Mouse (Mus musculus) midbrain, embryonic 11.5 days (tissue): ENCODE data around the gene Eid3. TPM values are rescaled to one million over a fixed set of nuclear protein-coding genes. Genes with fewer than 3 reads are reported as not detected.

ENCODE experiments used
- ATAC-seq: fragments of 200-750 bp; cut with Nextera tagmentation; 2 replicates; pipeline ENCODE4 v1.8.0; 2017; ENCODE audit warnings: moderate TSS enrichment, moderate library complexity; ENCODE audit not compliant: low FRiP score
- DNase-seq: peaks from one replicate; pipeline ENCODE4 v3.0.0; 2015; ENCODE audit warnings: low spot score; ENCODE audit errors: missing footprints
- H3K27ac ChIP-seq: fragments of 300-500 bp; sonication (generic); 2 replicates; pipeline ENCODE4 v1.5.1; 2014; ENCODE audit warnings: low read depth, low read length
- H3K27me3 ChIP-seq: fragments of 300-500 bp; sonication (generic); 2 replicates; pipeline ENCODE4 v1.6.1; 2014; ENCODE audit warnings: mild to moderate bottlenecking, low read length, moderate library complexity, mixed read lengths; ENCODE audit not compliant: control insufficient read depth, insufficient read depth
- H3K36me3 ChIP-seq: fragments of 300-500 bp; sonication (generic); 2 replicates; pipeline ENCODE4 v1.6.1; 2014; ENCODE audit warnings: mild to moderate bottlenecking, low read length, moderate library complexity, mixed read lengths; ENCODE audit not compliant: control insufficient read depth, insufficient read depth
- H3K4me1 ChIP-seq: fragments of 300-500 bp; sonication (generic); 2 replicates; pipeline ENCODE4 v1.6.1; 2014; ENCODE audit warnings: low read length; ENCODE audit not compliant: control insufficient read depth, insufficient read depth
- H3K4me2 ChIP-seq: fragments of 300-500 bp; sonication (generic); 2 replicates; pipeline ENCODE4 v1.6.1; 2014; ENCODE audit warnings: mild to moderate bottlenecking, moderate library complexity
- H3K4me3 ChIP-seq: fragments of 300-500 bp; sonication (generic); 2 replicates; pipeline ENCODE4 v1.5.1; 2014; ENCODE audit warnings: low read depth, low read length
- H3K9ac ChIP-seq: fragments of 300-500 bp; sonication (generic); 2 replicates; pipeline ENCODE4 v1.6.1; 2014; ENCODE audit warnings: low read length
- H3K9me3 ChIP-seq: fragments of 300-500 bp; sonication (generic); 2 replicates; pipeline ENCODE4 v1.6.1; 2016; ENCODE audit warnings: low read length; ENCODE audit not compliant: control insufficient read depth
- WGBS: fragments of 180-500 bp; shearing (Covaris S2); extraction: QIAGEN DNeasy Blood & Tissue Kit; methylation state at CpG from one replicate; pipeline ENCODE4 v1.1.7; 2014; 5-methylcytosine and 5-hydroxymethylcytosine counted together
- polyA plus RNA-seq: library from polyadenylated mRNA; unstranded; fragments of >200 nt; fragmentation: Nextera tagmentation; extraction: Ambion mirVana; gene quantifications from 2 replicates; pipeline ENCODE4 v1.2.1, GENCODE M21; 2014

The Eid3 gene
- polyA plus RNA-seq, 1 experiment from 2014 or later: 0.53 TPM

GRCm38 (mm10) chr10:82835898-82836297 lies 30.5 kb upstream of the Eid3 start:
- DNase-seq: no peak
- no peaks in the 10 kb centered on the region for H3K9me3 ChIP-seq
- ATAC-seq: no peak
- H3K36me3 ChIP-seq: no peaks in the 10 kb centered on the region
- no peaks in the 10 kb centered on the region for H3K27me3 ChIP-seq
- H3K4me3 ChIP-seq: no peak overlapping the region
- 88% methylated on average over 3 of the region's 3 CpGs for WGBS
- H3K27ac ChIP-seq: no peak overlapping the region
- H3K9ac ChIP-seq: no peak overlapping the region
- 0 out of 2 replicates have a peak, but pooled peaks cover 3% of the 10 kb centered on the region for H3K4me1 ChIP-seq
- H3K4me2 ChIP-seq: no peak overlapping the region

GRCm38 (mm10) chr10:82838390-82838789 lies 28.0 kb upstream of the Eid3 start:
- DNase-seq (no peak), ATAC-seq (no peak)
- Histone ChIP-seq H3K4me3 (no peak overlapping the region), H3K4me2 (no peak overlapping the region), H3K36me3 (no peaks in the 10 kb centered on the region), H3K27me3 (no peaks in the 10 kb centered on the region), H3K9ac (no peak overlapping the region), H3K27ac (no peak overlapping the region), H3K9me3 (no peaks in the 10 kb centered on the region), H3K4me1 (0 out of 2 replicates have a peak, but pooled peaks cover 3% of the 10 kb centered on the region)
- WGBS: 87% methylated on average over 7 of the region's 7 CpGs

DNA sequence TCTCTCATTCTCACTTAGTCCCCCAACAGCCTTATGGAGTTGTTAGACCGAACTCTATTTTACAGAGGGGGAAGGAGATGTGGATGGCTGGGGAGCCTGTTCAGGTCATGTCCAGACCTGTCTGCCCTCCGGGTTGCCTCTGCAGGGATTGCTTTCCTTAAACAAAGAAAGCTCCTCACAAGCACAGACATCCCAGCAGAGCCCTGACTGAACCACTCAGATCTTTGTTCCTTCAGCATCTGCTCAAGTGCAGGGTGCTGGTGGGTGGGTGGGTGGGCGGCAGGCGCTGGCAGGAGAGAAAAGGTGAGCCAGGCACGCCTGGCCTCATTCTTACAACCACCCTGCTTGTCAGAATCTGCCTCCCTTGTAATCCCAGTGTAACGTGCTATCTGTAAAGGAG lies 22.3 kb upstream of the Eid3 start:
- Histone ChIP-seq H3K36me3 (no peaks in the 10 kb centered on the region), H3K27ac (no peak overlapping the region), H3K9ac (no peak overlapping the region), H3K4me2 (no peak overlapping the region), H3K4me1 (no peaks in the 10 kb centered on the region), H3K9me3 (no peaks in the 10 kb centered on the region), H3K27me3 (no peaks in the 10 kb centered on the region), H3K4me3 (no peak overlapping the region)
- ATAC-seq (no peak), DNase-seq (peak; percentile 54)
- 69% methylated on average over 6 of the region's 6 CpGs for WGBS

DNA sequence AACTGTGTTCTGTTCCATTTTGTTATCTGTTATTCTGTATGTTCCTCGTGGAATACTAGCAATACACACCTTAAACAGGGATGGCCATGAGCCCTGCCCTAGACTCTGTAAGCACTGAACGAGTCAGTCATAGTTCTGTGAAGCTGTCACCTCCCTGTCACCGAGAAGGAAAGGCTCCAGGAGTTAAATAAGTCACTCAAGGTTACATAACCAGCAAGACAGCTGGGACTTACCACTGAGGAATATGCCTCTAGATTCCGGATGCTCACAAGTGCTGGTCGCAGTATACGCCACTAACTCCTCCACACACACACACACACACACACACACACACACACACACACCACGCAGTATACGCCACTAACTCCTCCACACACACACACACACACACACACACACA lies 21.7 kb upstream of the Eid3 start:
- peak; percentile 19 for DNase-seq
- no peak overlapping the region for H3K27ac ChIP-seq
- H3K4me1 ChIP-seq: no peaks in the 10 kb centered on the region
- no peak overlapping the region for H3K4me2 ChIP-seq
- H3K9me3 ChIP-seq: no peaks in the 10 kb centered on the region
- WGBS: 86% methylated on average over 8 of the region's 8 CpGs
- no peak overlapping the region for H3K9ac ChIP-seq
- ATAC-seq: no peak
- H3K36me3 ChIP-seq: no peaks in the 10 kb centered on the region
- H3K4me3 ChIP-seq: no peak overlapping the region
- H3K27me3 ChIP-seq: no peaks in the 10 kb centered on the region

DNA sequence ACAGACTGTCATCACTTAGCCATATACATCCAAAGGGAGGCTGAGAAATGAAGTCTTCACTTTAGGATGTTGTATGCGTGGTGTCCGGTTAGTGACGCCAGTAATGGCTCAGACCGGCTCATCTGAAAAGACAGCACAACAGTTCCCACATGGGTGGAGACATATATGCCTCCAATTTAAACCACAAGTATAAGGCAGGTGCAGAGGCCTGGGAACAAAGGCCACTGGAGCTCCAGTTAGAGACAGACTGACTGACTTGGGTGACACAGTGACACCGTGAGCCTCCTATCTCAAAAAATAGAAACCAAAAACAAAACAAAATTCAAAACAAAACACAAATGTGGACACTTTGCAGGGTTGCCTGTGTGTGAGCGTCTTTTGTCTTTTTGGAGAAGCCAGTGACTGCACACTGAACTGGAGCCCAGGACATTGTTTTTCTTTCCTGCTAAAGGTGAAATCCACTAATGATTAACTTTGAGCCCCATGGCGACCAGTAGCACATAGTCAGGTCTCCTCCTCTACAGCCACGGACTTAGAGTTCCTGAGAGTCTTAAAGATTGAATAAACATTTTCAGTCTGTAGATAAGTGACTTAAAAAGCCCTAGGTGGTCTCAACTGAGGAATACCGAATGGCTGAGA lies 18.5 kb upstream of the Eid3 start:
- 87% methylated on average over 9 of the region's 9 CpGs for WGBS
- H3K9me3 ChIP-seq: no peaks in the 10 kb centered on the region
- H3K27ac ChIP-seq: no peak overlapping the region
- ATAC-seq (no peak), DNase-seq (peak; percentile 57)
- no peak overlapping the region for H3K9ac ChIP-seq
- H3K27me3 ChIP-seq: no peaks in the 10 kb centered on the region
- no peaks in the 10 kb centered on the region for H3K36me3 ChIP-seq
- no peak overlapping the region for H3K4me2 ChIP-seq
- no peaks in the 10 kb centered on the region for H3K4me1 ChIP-seq
- no peak overlapping the region for H3K4me3 ChIP-seq

- no peak overlapping the region for H3K4me3 ChIP-seq
- no peaks in the 10 kb centered on the region for H3K4me1 ChIP-seq
- H3K9me3 ChIP-seq: no peaks in the 10 kb centered on the region
- no peak for ATAC-seq
- H3K36me3 ChIP-seq: no peaks in the 10 kb centered on the region
- no peak overlapping the region for H3K9ac ChIP-seq
- H3K27ac ChIP-seq: no peak overlapping the region
- DNase-seq: peak; percentile 66
- no peak overlapping the region for H3K4me2 ChIP-seq
- no peaks in the 10 kb centered on the region for H3K27me3 ChIP-seq
- WGBS: 55% methylated on average over 16 of the region's 16 CpGs
Observed at GRCm38 (mm10) chr10:82849686-82850353, 16.6 kb upstream of the Eid3 start.

- 81% methylated on average over 5 of the region's 5 CpGs for WGBS
- H3K9ac ChIP-seq: no peak overlapping the region
- H3K27me3 ChIP-seq: no peaks in the 10 kb centered on the region
- no peaks in the 10 kb centered on the region for H3K4me1 ChIP-seq
- peak; percentile 31 for DNase-seq
- H3K36me3 ChIP-seq: no peaks in the 10 kb centered on the region
- no peak overlapping the region for H3K4me2 ChIP-seq
- H3K4me3 ChIP-seq: no peak overlapping the region
- H3K27ac ChIP-seq: no peak overlapping the region
- no peak for ATAC-seq
- no peaks in the 10 kb centered on the region for H3K9me3 ChIP-seq
Observed at GRCm38 (mm10) chr10:82850354-82850752, 16.1 kb upstream of the Eid3 start.

DNA sequence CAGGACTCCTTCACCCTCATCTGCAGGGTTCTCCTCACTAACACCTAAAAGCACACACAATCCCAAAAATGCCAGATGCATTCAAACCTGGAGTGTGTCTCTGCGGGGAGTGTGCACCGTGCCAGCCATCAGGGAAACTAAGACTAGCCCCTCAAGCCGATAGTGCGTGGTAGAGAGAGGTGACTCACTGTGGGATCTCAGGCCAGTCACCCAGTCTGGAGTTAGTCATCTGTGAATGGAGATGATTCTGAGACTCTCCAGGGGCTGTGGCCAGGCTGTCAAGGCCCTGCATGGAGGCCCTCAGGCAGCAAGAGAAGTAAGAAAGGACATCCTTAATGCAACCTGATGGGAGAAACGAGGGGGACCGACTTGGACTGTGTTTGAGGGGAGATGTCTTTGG lies 14.7 kb upstream of the Eid3 start:
- H3K9me3 ChIP-seq: no peaks in the 10 kb centered on the region
- no peaks in the 10 kb centered on the region for H3K27me3 ChIP-seq
- no peak overlapping the region for H3K4me2 ChIP-seq
- peaks cover 2% of the 10 kb centered on the region; the same call in 1 of the 2 replicates for H3K4me1 ChIP-seq
- H3K36me3 ChIP-seq: no peaks in the 10 kb centered on the region
- peak; percentile 37 for DNase-seq
- H3K9ac ChIP-seq: no peak overlapping the region
- ATAC-seq: no peak
- H3K4me3 ChIP-seq: no peak overlapping the region
- 89% methylated on average over 6 of the region's 6 CpGs for WGBS
- H3K27ac ChIP-seq: no peak overlapping the region

- Histone ChIP-seq H3K9me3 (no peaks in the 10 kb centered on the region), H3K9ac (peak overlapping the region; percentile 96), H3K36me3 (no peaks in the 10 kb centered on the region; the same call in 1 of the 2 replicates), H3K4me1 (peaks cover 19% of the 10 kb centered on the region), H3K27ac (no peak overlapping the region), H3K4me2 (peak overlapping the region; percentile 75), H3K27me3 (no peaks in the 10 kb centered on the region), H3K4me3 (peak overlapping the region; percentile 73)
- no peak for DNase-seq
- no peak for ATAC-seq
- WGBS: 57% methylated on average over 10 of the region's 10 CpGs
Observed at GRCm38 (mm10) chr10:82858032-82858680, 8.3 kb upstream of the Eid3 start.
